Mouse (Mus musculus): ENCODE measurements around the gene Tbx3. TPM values are rescaled to one million over a fixed set of nuclear protein-coding genes. Genes with fewer than 3 reads are reported as not detected.

Tbx3 gene
- total RNA-seq, 2 experiments from 2014 or later = 7.0 to 9.7 TPM

DNA sequence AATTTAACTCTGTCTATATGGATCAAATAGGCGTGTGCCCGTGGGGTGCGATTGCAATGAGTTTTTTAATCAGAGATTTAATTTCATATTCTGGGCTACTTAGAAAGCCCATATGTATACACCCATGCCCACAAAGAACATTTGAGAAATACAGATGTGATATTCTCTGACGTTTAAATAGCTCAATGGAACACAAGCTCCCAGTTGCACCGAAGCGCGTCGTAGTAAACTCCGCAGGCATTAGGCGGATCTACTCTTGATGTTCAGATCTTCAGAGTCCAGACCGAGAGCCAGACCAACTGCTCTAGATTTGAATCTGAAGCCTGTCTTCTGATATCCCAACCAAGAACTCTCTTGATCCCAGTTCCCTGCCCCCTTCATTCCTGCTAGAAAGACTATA lies 9.0 kb upstream of the Tbx3 start:
- DNase-seq = no peak

GRCm38 (mm10) chr5:119662326-119662725 lies 8.1 kb upstream of the Tbx3 start:
- no peak for DNase-seq

GRCm38 (mm10) chr5:119662731-119663130 lies 7.7 kb upstream of the Tbx3 start:
- no peak for DNase-seq

- no peak for DNase-seq
These were observed 7.2 kb upstream of the Tbx3 start for GRCm38 (mm10) chr5:119663241-119663640.

- DNase-seq = no peak
These were observed 6.7 kb upstream of the Tbx3 start for GRCm38 (mm10) chr5:119663747-119664146.

- DNase-seq = no peak
These were observed 4.7 kb upstream of the Tbx3 start for GRCm38 (mm10) chr5:119665739-119666138.

DNA sequence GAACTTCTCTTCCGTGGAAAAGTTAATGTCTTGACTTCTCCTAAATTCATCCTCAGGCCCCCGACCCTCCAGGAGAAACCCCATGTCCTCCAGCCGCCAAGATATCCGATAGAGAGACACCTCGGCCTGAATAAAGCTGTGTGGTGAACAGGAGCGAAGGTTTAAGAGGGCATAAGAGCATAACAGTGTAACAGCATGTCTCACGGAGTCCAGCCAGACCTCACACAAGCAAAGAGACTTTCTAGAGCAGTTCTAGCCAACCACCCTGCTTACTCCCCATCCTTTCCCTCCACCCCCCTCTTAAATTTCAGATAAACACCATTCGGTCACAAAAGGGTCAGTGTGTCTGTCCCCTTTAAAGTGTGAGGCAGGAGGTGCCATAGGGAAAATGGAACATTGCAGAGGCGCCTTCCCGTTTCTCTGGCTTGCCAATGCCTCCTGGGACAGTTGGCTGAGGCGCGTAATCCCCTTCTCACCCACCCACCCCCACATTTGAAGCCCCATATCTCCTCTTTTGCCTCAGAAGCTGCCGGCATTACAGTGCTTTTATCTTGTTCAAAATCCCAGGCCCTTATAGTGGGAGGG lies 3.0 kb upstream of the Tbx3 start:
- DNase-seq = no peak

DNA sequence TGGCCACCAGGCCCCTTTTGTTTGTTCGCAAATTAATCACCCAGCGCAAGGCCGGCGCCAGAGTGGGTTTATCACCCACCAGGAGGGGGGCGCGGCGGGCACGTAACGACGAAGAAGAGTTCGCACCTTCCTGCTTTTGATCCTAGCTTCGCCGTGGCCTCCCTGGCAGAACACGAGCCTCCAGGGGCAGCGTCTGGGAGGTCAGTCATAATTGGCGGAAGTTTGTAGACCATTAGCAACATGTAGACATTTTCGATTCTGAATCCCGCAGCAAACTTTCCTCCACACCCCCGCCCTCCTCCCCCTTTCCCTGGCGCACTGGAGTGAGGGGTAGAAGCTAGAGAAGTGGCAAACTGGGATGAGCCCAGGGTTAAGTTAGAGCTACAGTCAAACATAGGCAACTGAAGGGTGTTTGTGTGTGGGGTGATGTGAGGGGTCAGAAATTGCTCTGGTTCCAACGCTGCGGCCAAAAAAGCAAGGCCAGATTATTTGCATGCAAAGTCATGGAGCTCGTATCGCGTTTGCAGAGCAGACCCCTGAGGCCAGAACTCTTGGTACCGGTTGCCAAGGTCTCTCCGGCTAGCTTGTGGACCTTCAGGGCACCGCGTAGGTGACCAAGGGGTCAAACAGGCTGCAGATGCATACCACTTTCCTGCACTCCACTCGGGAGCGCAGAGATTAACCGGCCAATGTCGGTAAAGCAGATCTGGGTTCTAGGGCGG lies 2.1 kb upstream of the Tbx3 start:
- DNase-seq = no peak

- DNase-seq = no peak
These were observed 1.5 kb upstream of the Tbx3 start for GRCm38 (mm10) chr5:119668913-119669411.

DNA sequence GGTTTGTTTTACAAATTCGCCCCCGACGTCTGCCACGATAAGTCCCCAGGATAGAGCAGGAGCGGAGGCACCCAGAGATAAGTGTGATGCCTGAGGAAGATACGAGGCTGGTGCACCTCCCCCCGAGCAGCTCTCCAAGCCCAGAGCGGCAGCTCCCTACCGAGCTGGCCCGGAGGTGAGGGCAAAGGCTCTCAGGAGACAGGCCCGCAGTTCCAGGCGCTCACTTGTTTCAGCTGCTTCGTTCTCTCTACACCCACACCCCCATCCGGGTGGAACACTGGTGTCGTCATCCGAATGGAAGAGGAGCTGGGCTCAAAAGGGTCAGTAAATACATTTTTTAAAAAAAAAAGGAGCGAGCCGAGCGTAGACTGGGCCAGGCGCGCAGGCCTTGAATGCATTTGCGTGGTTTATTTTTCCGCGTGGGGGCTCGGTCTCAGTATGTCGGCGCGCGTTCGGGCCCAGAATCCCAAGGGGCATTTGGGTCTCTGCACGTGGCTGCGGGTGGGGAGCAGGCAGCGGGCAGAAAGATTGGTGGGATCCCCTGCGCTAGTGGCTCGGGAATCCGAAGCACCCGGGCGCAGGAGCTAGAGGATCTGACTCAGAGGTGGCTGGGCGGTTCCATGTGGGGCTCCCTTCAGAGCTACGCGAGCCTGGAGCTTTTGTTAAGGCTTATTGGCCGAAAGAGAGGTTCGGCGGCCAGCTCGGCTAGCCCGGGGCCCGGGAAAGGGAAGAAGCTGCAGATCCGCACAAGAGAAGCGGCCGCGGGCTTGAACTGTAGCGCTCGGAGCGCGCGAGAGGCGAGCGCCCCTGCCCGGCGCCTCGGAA lies 516 bp upstream of the Tbx3 start:
- DNase-seq = peak; percentile 48

- peak; percentile 44 for DNase-seq
These were observed 794 bp downstream of the Tbx3 start for GRCm38 (mm10) chr5:119671124-119671801.

GRCm38 (mm10) chr5:119671965-119672347 lies 1.5 kb downstream of the Tbx3 start:
- DNase-seq = peak; percentile 50

DNA sequence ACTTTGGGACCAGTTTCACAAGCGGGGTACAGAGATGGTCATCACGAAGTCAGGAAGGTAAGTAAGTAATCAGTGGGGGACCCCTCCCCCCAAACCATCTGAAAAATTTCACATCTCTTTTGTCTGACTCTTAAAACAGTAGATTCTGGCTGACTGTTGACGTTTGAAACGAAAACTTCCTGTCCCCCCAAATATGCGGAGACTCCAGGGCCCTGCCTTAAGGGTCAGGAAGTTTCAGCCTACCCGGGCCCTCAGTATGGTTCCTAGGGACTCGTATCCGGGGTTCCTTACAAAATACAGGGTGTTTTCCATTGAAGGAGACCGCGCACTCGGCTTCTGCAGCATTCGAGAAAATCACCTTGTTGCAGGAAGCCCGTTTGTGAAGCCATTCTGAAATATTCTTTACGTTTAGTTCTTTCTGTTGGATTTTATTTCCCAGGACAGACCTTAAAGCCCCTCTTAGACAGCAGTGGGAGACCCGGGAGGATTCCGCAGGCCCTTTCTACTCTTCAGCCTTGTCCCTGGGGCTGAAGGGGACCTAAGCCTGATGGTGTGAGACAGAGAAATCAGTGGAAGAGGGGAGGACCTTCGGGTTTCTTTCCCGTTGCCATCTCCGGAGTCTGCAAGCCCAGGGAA lies 2.0 kb downstream of the Tbx3 start:
- DNase-seq = no peak

GRCm38 (mm10) chr5:119672984-119673600 lies 2.6 kb downstream of the Tbx3 start:
- DNase-seq = no peak

GRCm38 (mm10) chr5:119673716-119674605 lies 3.5 kb downstream of the Tbx3 start:
- DNase-seq = no peak

DNA sequence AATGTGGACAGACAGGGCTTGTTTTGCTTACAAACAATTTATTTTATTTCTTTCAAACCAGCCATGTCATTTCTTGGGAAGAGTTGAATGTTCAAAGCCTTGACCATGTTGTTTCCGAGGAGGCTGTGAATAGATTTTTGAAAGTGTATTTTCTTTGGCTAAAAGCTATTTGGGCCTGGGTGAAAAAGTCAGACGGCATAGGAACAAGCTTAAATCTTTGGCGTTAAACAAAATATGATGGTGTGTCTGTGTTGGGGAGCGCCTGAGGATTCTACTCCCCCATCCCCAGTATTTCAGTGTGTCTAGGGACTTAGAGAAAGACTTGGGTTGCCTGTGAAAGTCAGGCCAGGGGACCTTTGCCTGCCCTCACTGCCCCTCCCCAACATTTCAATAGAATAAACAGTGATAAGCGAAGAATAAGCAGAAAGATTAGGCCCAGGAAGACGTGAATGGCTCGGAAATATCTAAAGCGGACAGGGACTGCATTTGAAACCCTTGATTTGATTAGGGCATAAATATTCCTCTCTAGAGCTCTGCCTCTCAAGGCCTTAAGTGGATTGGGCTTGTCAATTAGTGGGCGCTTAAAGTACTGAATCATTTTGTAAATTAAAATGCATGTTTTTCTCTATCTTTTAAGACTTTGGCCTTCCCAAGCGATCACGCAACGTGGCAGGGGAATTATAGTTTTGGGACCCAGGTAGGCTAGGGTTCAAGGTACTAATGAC lies 4.3 kb downstream of the Tbx3 start:
- DNase-seq = no peak

- DNase-seq = no peak
These were observed 5.8 kb downstream of the Tbx3 start for GRCm38 (mm10) chr5:119676245-119676644.

- no peak for DNase-seq
These were observed 8.0 kb downstream of the Tbx3 start for GRCm38 (mm10) chr5:119678516-119678915.

DNA sequence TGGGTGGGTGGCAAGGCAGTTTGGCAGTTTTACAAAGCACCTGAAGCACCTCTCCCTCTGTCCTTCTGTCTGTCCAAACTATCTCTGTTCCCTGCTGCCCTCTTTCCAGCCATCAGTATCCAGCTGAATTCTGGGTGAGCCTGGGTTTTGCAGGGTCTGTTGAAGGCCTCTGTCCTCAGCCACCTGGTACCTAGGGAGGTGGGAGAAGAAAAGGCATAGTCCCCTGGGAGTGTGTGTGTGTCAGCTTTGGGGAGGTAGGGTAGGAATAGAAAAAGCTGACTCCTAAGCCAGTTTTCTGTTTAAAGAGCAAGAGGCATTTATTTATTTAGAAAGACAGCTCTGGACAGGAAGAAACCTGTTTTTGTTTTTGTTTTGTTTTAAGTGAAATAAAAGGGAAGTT lies 8.6 kb downstream of the Tbx3 start:
- no peak for DNase-seq
